Mouse (Mus musculus) granulocyte monocyte progenitor cell, adult 5-6 weeks (primary cell): ENCODE data around the gene BC005561. TPM values are rescaled to one million over a fixed set of nuclear protein-coding genes. Genes with fewer than 3 reads are reported as not detected.
"Not testable (repeated sequence)": the region's sequence is repeated elsewhere in the genome, so short reads cannot be mapped to it uniquely, and the experiment has no call there.

Experiments
- ATAC-seq: replicated peaks from 2 replicates; pipeline ENCODE4 v1.8.0; 2016; ENCODE audit warnings: mild to moderate bottlenecking, moderate TSS enrichment, inconsistent platforms; ENCODE audit not compliant: poor library complexity, severe bottlenecking
- total RNA-seq, 2 experiments: library from RNA; stranded (forward) in 1 of 2; stranded (reverse) in 1 of 2; fragments of 200-712, 200-1000 nt in 1 of 2; fragments of >200 nt in 1 of 2; fragmentation: Nextera tagmentation in 1 of 2; gene quantifications; 2 replicates each; pipeline ENCODE4 v1.2.3; 2014 to 2017

BC005561 gene
- total RNA-seq (2014; fragmentation: Nextera tagmentation) (14.7 and 15.2 TPM in 2 replicates), total RNA-seq (2017) (11.5 and 16.8 TPM in 2 replicates)

DNA sequence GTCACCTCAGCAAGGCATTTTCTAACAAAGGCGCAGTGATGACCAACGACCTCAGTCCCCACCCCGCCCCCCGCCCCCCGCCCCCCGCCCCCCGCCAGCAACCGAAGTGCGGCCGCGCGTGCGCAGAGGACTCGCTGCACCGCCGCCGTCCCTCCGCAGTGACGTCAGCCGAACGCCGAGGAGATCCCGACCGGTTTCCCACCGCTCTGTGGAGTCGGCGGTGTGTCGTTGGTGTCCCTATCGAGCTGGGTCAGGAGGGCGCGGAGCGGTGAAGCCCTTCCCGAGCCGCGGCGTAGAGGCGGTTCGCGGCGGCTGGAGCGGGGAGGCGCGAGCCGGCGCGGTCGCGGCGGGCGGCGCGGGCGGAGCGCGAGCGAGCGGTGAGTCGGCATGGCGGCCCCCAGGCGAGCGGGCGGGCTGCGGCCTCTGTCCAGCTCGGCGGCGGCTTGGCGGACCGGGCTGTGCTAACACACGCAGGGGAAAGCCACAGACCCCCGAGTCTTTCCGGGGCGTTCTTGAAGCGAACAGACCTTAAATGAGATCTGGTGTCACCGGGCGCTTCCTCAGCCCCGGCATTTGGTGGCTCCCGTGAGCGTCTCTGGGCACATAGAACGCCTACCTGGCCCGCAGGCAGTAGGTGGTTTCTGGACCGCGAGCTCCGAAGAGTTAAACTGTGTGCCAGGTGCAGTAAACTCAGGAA, at the start of gene BC005561:
Gene BC005561 (plus strand): TSS at position 158 of the 697 bp plus-strand sequence.
- peak; percentile 90 for ATAC-seq

- ATAC-seq: peak; percentile 79
Measured at GRCm38 (mm10) chr5:104458832-104459705, 49.1 kb upstream of the BC005561 start, which contains the start of gene Pkd2. Gene Pkd2 (plus strand): TSS chr5:104459450.

- peak; percentile 53 for ATAC-seq
Measured at GRCm38 (mm10) chr5:104459706-104460455, 48.3 kb upstream of the BC005561 start.

- peak; percentile 23 for ATAC-seq
Measured at GRCm38 (mm10) chr5:104460456-104460838, 47.7 kb upstream of the BC005561 start.

DNA sequence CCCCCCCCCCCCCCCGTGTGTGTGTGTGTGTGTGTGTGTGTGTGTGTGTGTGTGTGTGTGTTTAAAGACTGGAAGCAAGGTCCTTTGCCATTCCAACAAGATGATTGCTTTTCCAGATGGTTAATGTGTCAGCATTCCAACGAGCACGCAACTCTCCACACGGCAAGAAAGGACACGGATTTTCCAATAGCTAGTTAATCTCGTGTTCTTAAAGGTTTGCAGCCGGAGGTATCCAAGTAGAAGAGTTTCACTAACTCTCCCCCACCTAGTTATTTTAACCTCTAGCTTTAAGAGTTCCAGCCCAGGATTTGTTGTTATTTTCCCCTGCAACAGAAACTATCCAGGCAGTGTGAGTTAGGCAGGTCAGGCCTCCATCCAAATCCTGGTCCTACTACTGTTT, 47.3 kb upstream of the BC005561 start:
- no peak for ATAC-seq

DNA sequence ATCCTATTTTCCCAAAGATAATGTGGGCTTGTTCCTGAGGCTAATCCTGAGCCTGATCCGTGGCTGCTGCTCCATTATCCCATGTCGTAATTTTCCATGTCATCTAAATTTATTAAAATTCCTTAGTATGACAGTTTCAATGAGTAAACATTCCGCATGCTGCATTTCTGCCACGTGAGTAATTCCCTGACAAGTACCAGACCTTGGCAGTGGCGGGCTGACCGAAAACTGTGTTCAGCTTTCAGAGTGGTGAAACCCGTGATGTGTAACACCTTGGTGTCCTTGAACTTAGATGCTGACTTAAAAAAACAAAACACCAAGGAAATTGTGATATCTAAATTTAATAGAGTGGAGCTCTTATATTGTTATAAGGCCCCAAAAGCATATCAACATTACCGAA, 42.9 kb upstream of the BC005561 start:
- no peak for ATAC-seq

- ATAC-seq: no peak
Measured at GRCm38 (mm10) chr5:104465731-104466130, 42.4 kb upstream of the BC005561 start.

GRCm38 (mm10) chr5:104466816-104467215, 41.3 kb upstream of the BC005561 start:
- no peak for ATAC-seq

DNA sequence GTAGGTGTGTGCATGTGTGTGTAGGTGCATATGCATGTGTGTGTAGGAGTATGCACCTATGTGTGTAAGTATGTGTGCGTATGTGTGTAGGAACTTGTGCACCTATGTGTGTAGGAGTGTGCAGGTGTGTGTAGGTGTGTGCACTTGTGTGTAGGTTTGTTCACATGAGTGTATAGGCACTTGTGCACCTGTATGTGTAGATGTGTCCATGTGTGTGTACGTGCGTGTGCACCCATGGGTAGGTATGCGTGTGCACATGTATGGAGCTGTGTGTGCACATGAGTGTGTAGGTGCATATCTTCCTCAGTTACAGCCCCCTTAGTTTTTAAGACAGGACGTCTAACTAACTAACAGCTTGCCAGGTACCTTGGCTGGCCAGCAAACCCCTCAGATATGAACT, 39.6 kb upstream of the BC005561 start:
- ATAC-seq: no peak

DNA sequence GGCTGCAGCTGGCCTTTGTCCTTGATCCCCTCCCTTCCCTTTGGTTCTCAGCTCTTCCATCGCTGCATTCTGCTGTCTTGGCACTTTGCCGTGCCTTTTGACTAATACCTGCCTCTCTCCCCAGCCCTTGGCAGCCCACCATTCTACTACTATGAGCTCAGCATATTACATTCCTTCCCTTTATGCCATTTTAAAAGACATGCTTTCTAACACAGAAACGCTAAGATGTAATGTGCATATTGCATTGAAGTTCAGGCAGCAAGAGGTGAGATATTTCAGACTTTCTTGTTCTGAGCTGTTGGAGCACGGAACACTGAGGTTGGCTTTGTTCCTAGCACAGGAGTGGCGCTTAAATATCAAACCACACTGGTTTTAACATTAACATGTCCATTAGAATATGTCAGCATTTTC, 37.2 kb upstream of the BC005561 start:
- no peak for ATAC-seq

DNA sequence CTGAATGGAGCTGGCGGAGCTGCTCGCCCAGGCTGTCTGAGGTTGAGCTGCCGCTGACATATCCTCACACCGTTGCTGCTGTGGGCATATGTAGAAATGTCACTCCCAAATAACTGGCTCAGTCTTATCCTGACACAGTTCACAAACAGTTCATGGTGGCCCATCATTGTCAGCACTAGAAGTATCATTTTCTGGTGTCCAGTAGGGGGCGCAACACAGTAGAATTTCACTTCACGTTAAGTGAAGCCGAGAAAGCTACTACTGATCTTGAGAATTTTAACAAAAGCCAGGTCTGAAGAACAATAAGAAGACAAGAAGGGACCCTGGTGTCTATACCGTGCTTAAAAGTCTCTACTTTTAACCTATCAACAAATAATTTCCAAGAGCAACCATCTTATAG, 35.8 kb upstream of the BC005561 start:
- ATAC-seq: no peak

- ATAC-seq: no peak
Measured at GRCm38 (mm10) chr5:104480367-104480766, 27.8 kb upstream of the BC005561 start.

GRCm38 (mm10) chr5:104482856-104483255, 25.3 kb upstream of the BC005561 start:
- no peak for ATAC-seq

DNA sequence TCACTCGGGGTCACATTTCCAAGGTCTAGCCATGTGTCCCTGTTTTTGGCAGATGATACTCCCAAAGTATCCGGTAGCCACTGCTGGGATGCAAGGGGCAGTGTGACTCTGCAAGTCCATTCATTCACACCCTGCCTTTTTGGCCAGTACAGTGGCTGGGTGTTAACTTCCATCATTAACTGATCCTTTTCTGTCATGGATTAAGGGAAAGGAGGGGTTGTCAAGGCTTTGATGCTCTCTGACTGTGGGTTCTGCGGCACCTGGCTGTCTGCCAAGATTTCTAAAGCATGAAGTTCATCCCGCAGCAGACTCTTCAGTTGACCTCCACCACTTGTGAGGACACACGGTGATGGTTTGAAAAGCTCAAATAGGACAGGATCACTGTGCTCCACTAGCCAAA, 16.6 kb upstream of the BC005561 start:
- ATAC-seq: no peak

- no peak for ATAC-seq
Measured at GRCm38 (mm10) chr5:104504883-104505282, 3.3 kb upstream of the BC005561 start.

- no peak for ATAC-seq
Measured at GRCm38 (mm10) chr5:104507829-104508194, 340 bp upstream of the BC005561 start.

GRCm38 (mm10) chr5:104511211-104511610, 3.1 kb downstream of the BC005561 start:
- ATAC-seq: no peak

DNA sequence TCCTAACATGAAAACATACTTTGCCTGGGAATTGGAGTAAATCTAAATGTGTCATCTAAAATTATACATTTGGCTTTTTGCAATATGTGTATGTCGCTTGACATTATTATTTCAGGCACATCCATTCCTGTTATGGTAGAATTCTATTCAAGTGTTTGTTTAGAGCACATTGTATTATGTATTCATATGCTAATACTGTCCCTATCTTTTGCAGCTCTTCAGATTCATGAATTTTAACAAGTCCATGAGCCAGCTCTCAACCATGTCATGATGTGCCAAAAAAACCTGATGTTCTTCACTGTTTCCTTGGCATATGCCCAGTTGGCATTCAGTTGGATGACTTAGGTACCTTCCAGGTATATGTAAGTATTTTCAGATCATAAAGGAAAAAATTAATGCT, 30.5 kb downstream of the BC005561 start:
- no peak for ATAC-seq

GRCm38 (mm10) chr5:104539331-104539730, 31.2 kb downstream of the BC005561 start:
- no peak for ATAC-seq

- not testable (repeated sequence) for ATAC-seq
Measured at GRCm38 (mm10) chr5:104568079-104568478, 59.9 kb downstream of the BC005561 start.

- ATAC-seq: no peak
Measured at GRCm38 (mm10) chr5:104570766-104571165, 62.6 kb downstream of the BC005561 start.
